Mouse (Mus musculus) splenic B cell, adult 2 months (primary cell): ENCODE measurements around the gene Stab2.

Experiments
- DNase-seq: peaks from one replicate; pipeline ENCODE4 v3.0.0-alpha.2; 2011; ENCODE audit warnings: low read depth, low spot score
- H3K27me3 ChIP-seq: 2 replicates; pipeline ENCODE4 v1.6.1; 2012; ENCODE audit warnings: mild to moderate bottlenecking, low read length, moderate library complexity, mixed read lengths; ENCODE audit not compliant: control insufficient read depth, poor library complexity, insufficient read depth, severe bottlenecking
- H3K36me3 ChIP-seq: 2 replicates; pipeline ENCODE4 v1.6.1; 2012; ENCODE audit warnings: mild to moderate bottlenecking, low read length, moderate library complexity, mixed read lengths; ENCODE audit not compliant: control insufficient read depth, poor library complexity, insufficient read depth, severe bottlenecking

Gene Stab2

DNA sequence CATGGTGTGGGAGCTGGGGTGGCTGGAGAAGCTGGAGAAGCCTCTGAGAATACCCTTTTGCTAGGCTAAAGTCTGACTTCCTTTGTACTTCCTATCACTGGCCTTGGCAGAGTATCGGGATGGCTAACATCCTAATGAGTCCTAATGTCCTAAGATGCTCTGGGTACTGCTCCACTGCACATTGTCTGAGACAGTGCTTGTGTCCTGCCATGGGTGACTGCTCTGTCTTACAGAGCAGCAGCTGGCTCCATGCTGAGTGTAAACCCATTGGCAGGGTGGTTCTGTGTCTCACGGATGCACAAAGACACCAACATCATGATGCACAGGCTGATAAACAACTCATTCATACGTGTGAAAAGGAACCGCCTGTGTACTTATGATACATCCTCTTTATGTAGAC lies 158.7 kb downstream of the Stab2 start:
- Histone ChIP-seq H3K27me3 (no peaks in the 10 kb centered on the region), H3K36me3 (no peaks in the 10 kb centered on the region)
- no peak for DNase-seq

- Histone ChIP-seq H3K27me3 (no peaks in the 10 kb centered on the region), H3K36me3 (no peaks in the 10 kb centered on the region)
- DNase-seq = no peak
Measured at GRCm38 (mm10) chr10:86846926-86847467, 160.8 kb downstream of the Stab2 start.

GRCm38 (mm10) chr10:86842659-86843058 lies 165.2 kb downstream of the Stab2 start:
- DNase-seq = no peak
- H3K27me3 ChIP-seq = no peaks in the 10 kb centered on the region
- H3K36me3 ChIP-seq = peaks cover 2% of the 10 kb centered on the region; the same call in 1 of the 2 replicates

DNA sequence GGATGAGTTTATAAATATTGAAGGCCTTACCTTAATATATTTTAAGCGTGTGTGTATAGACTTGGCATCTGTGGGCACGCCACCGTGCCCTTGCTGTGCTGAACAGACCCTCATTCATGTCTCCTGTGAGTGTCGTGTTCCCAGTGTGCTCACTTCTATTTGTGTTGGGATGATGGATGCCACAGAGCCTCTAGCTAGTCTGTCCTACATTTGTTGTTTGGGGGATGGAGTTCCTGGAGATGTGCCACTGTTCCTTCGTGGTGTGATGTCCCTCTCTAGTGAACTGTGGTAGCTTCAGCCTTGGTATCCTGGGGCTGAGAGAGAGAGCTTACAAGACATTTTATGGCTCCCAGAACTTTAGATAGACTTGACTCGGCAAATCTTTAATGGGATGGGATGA lies 169.0 kb downstream of the Stab2 start:
- Histone ChIP-seq H3K36me3 (peaks cover 2% of the 10 kb centered on the region), H3K27me3 (no peaks in the 10 kb centered on the region)
- DNase-seq = no peak

GRCm38 (mm10) chr10:86836784-86837183 lies 171.0 kb downstream of the Stab2 start:
- no peak for DNase-seq
- Histone ChIP-seq H3K36me3 (peaks cover 3% of the 10 kb centered on the region), H3K27me3 (no peaks in the 10 kb centered on the region)

DNA sequence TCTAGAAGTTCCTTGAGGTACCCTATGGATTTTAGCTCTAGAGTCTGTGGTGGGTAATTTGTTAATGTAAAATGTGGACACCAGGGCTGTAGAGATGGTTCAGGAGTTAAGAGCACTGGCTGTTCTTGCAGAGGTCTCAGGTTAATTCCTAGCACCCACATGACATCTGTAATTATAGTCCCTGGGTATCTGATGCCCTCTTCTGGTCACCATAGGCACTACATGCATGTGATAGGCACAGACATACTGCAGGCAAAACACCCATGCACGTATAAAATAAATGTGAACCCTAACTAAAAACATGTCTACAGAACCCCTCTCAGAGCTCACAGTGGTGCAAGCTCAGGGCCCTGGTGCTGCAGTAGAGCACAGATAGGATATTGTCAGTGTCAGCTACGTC lies 178.3 kb downstream of the Stab2 start:
- peak; percentile 37 for DNase-seq
- H3K36me3 ChIP-seq = peaks cover 6% of the 10 kb centered on the region
- no peaks in the 10 kb centered on the region for H3K27me3 ChIP-seq

- DNase-seq = peak; percentile 68
- peaks cover 6% of the 10 kb centered on the region for H3K36me3 ChIP-seq
- no peaks in the 10 kb centered on the region for H3K27me3 ChIP-seq
Measured at GRCm38 (mm10) chr10:86828221-86829135, 179.3 kb downstream of the Stab2 start.

GRCm38 (mm10) chr10:86826929-86827328 lies 180.9 kb downstream of the Stab2 start:
- no peaks in the 10 kb centered on the region for H3K27me3 ChIP-seq
- peaks cover 6% of the 10 kb centered on the region for H3K36me3 ChIP-seq
- DNase-seq = no peak

DNA sequence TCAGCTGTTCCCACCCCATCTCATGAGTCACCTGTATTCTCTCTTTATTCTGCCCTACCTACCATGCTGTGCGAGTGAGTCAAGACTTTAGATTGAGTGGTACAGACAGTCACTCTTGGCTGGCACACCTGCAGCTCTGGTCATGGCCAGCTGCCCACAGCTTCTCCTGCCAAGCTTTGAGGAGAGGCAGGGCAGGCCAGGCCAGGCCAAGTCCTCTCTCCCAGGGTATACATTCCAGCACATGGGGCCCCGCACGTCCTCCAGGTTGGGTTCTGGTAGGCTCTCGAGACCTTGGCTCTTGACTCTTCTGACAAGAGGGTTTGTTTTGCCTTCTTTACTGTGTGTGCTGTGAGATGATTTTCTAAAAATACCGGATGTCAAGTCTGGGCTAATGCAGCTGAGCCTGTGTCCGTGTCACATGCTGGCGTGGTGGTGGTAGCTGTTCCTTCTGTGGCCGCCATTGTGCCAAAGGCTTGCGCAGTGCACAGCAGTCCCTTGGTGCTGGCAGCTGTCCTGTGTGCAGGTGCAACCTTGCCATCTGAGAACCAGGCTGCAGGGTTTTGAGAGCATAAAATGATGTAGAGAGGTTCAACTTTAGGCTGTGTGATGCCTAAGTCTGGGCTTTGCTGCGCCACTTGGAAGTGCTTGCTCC lies 181.8 kb downstream of the Stab2 start:
- DNase-seq = no peak
- Histone ChIP-seq H3K27me3 (no peaks in the 10 kb centered on the region), H3K36me3 (peaks cover under 1% of the 10 kb centered on the region)

DNA sequence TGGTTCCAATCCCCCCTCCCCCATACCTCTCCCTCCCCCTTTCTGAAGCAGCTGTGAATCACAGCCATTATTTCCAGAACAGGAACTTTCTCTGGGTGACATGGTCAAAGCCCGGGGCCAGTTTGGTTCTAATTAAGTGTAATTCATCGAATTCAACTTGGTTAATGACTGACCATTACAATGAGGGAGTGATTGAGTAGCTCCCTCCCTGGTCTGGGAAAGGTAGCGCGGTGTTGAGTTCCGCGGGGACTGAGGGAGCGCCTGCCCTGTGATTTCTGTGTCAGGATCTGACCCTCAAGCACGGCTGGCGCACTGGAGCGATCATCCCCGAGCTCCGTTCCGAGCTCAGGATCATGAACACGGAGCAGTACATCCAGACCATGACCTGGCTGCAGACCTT lies 183.0 kb downstream of the Stab2 start:
- H3K27me3 ChIP-seq = no peaks in the 10 kb centered on the region
- H3K36me3 ChIP-seq = no peaks in the 10 kb centered on the region; the same call in none of the 2 replicates
- DNase-seq = no peak

- Histone ChIP-seq H3K36me3 (no peaks in the 10 kb centered on the region; the same call in none of the 2 replicates), H3K27me3 (no peaks in the 10 kb centered on the region)
- DNase-seq = no peak
Measured at GRCm38 (mm10) chr10:86824093-86824492, 183.7 kb downstream of the Stab2 start.

DNA sequence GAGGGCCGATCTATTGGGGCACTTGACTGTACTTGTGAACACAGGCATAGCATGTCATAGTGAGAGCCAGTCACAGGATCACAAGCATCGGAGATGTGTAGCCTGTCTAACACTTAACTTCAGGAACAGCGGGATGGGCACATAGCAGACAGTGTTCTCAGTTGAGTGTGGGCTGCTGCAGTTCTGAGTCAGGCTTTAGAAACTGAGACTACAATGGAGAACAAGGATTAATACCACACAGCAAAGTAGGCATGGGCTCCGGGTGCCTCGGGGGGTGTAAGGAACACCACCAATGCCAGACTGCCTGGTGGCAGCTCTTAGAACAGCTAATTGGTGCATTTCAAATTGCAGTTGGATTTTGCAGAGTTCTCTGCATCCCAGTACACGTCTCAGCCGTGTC lies 186.8 kb downstream of the Stab2 start:
- no peaks in the 10 kb centered on the region for H3K27me3 ChIP-seq
- DNase-seq = no peak
- H3K36me3 ChIP-seq = no peaks in the 10 kb centered on the region; the same call in none of the 2 replicates

- DNase-seq = no peak
- peaks cover 1% of the 10 kb centered on the region for H3K36me3 ChIP-seq
Measured at GRCm38 (mm10) chr10:86819649-86820165, 188.1 kb downstream of the Stab2 start.

DNA sequence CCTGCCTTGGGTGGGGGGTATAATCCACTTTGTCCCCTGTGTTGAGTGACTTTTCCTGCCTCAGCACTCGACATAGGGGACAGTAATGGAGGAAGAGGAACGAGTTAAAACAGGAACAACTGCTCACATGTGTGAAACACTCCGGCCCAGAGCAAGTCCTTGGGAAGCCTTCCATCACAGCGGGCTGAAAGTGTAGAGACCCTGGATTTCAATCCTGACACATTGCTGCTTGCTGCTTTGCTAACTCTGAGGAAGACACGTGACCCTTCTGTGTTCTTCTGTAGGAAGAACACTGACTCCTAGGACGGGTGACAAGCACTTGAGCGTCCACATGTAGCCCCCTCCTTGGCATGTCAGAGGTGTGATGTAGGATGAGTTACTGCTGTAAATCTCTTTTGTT lies 192.7 kb downstream of the Stab2 start:
- H3K36me3 ChIP-seq = peaks cover 1% of the 10 kb centered on the region
- no peak for DNase-seq
- no peaks in the 10 kb centered on the region for H3K27me3 ChIP-seq

More at GRCm38 (mm10) chr10:86819649-86820165, 188.1 kb downstream of the Stab2 start:
- no peaks in the 10 kb centered on the region for H3K27me3 ChIP-seq
